Mouse (Mus musculus) neural tube, embryonic 14.5 days (tissue): ENCODE results near the gene Tmem132c. TPM values are rescaled to one million over a fixed set of nuclear protein-coding genes. Genes with fewer than 3 reads are reported as not detected.

Source experiments
- ATAC-seq: fragments of 200-750 bp; cut with Nextera tagmentation; 2 replicates; pipeline ENCODE4 v1.8.0; 2017; ENCODE audit warnings: low read depth, mild to moderate bottlenecking, moderate TSS enrichment, moderate library complexity
- H3K27ac ChIP-seq: fragments of 300-500 bp; sonication (generic); 2 replicates; pipeline ENCODE4 v1.5.1; 2014; ENCODE audit warnings: low read depth, mild to moderate bottlenecking, control low read depth, low read length, moderate library complexity, mixed read lengths
- H3K27me3 ChIP-seq: fragments of 300-500 bp; sonication (generic); 2 replicates; pipeline ENCODE4 v1.6.1; 2014; ENCODE audit warnings: low read length; ENCODE audit not compliant: control insufficient read depth, insufficient read depth
- H3K36me3 ChIP-seq: fragments of 300-500 bp; sonication (generic); 2 replicates; pipeline ENCODE4 v1.6.1; 2014; ENCODE audit warnings: low read length, mixed read lengths; ENCODE audit not compliant: control insufficient read depth, insufficient read depth
- H3K4me1 ChIP-seq: fragments of 300-500 bp; sonication (generic); 2 replicates; pipeline ENCODE4 v1.6.1; 2014; ENCODE audit warnings: low read length; ENCODE audit not compliant: control insufficient read depth, insufficient read depth
- H3K4me2 ChIP-seq: fragments of 300-500 bp; sonication (generic); 2 replicates; pipeline ENCODE4 v1.6.1; 2014; ENCODE audit warnings: mild to moderate bottlenecking, low read depth, low read length, control low read depth
- H3K4me3 ChIP-seq: fragments of 300-500 bp; sonication (generic); 2 replicates; pipeline ENCODE4 v1.5.1; 2014; ENCODE audit warnings: low read depth, low read length, control low read depth, mixed read lengths
- H3K9ac ChIP-seq: fragments of 300-500 bp; sonication (generic); replicated peaks from 2 replicates; pipeline ENCODE4 v1.6.1; 2014; ENCODE audit warnings: low read depth, mild to moderate bottlenecking, control low read depth, low read length, mixed read lengths
- H3K9me3 ChIP-seq: fragments of 300-500 bp; sonication (generic); 2 replicates; pipeline ENCODE4 v1.6.1; 2016; ENCODE audit warnings: low read length; ENCODE audit not compliant: control insufficient read depth
- WGBS: fragments of 180-500 bp; shearing (Covaris S2); extraction: QIAGEN DNeasy Blood & Tissue Kit; methylation state at CpG from one replicate; pipeline ENCODE4 v1.1.7; 2014; 5-methylcytosine and 5-hydroxymethylcytosine counted together
- polyA plus RNA-seq: library from polyadenylated mRNA; unstranded; fragments of >200 nt; fragmentation: Nextera tagmentation; extraction: Ambion mirVana; gene quantifications from 2 replicates; pipeline ENCODE4 v1.2.1, GENCODE M21; 2014

The Tmem132c gene
- polyA plus RNA-seq, 1 experiment from 2014 or later = 9.4 TPM

DNA sequence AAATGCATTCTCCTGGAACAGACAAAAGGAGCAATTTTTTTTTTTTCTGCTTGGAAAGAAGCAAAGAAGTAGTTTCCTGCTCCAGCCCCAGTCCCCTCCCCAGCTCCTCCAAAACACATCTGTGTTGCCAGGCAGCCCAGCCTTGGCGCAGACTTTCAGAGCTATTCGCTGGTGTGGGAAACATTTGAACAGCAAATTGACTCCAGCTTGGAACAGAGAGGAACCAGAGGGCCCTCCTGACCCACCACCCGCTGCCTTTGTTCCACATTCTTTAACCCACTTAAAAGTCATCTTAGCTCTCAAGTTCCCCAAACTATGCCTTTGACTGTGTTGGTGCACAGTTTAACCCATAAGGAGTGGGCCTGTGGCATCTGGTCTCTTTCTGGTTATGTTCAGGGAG is 128.9 kb downstream of the Tmem132c start:
- Histone ChIP-seq H3K9me3 (0 out of 2 replicates have a peak, but pooled peaks cover 3% of the 10 kb centered on the region), H3K9ac (no peak overlapping the region), H3K4me2 (no peak overlapping the region), H3K4me1 (no peaks in the 10 kb centered on the region), H3K27ac (no peak overlapping the region), H3K27me3 (no peaks in the 10 kb centered on the region), H3K36me3 (no peaks in the 10 kb centered on the region), H3K4me3 (no peak overlapping the region)
- WGBS = 11% methylated on average over 3 of the region's 3 CpGs
- ATAC-seq = peak; percentile 61; the same call in 1 of the 2 replicates

DNA sequence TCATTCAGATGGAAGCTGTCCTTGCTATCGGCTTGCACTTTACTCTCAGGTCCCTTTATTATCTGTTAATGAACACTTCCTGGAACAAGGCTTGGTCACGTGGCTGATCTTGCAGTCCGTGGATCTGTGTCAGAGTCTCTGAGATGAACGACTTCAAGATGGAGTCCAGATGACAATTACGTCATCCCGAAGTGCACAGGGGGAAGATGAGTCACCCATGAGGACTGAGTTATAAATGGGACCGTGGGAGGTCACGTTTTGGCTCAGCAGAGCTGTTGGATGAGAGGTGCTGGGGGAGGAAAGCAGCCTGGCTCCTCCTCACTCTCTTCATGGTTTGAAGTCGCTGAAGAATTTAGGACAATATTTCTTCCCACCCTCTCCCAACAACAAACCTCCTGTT is 132.6 kb downstream of the Tmem132c start:
- H3K27me3 ChIP-seq = no peaks in the 10 kb centered on the region
- no peaks in the 10 kb centered on the region for H3K36me3 ChIP-seq
- H3K27ac ChIP-seq = no peak overlapping the region
- no peak overlapping the region for H3K4me3 ChIP-seq
- no peak overlapping the region for H3K4me2 ChIP-seq
- no peaks in the 10 kb centered on the region for H3K9me3 ChIP-seq
- H3K4me1 ChIP-seq = no peaks in the 10 kb centered on the region
- WGBS = 78% methylated on average over 9 of the region's 9 CpGs
- no peak for ATAC-seq
- no peak overlapping the region for H3K9ac ChIP-seq

DNA sequence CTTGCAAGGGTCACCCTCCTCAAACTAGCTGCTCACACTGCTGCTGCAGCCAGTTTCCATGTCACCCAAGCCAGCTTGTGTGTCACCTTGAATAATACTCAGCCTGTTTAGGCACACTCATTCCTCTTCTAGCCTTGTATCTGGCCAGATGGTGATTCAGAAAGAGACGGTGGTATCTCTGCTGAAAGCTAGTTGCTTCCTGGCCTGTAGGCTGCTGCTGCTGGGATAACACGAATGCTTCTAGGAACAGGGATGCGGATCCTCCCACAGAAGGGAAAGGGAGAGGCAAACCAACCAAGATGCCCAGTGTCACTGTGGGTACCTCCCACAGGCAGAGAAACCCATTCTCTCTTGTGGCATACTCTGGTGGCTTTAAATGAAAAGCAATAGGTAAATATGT is 134.0 kb downstream of the Tmem132c start:
- H3K9me3 ChIP-seq = no peaks in the 10 kb centered on the region

GRCm38 (mm10) chr5:127378521-127378920 is 136.9 kb downstream of the Tmem132c start:
- Histone ChIP-seq H3K4me1 (peaks cover 3% of the 10 kb centered on the region; the same call in 1 of the 2 replicates), H3K9ac (no peak overlapping the region), H3K4me2 (no peak overlapping the region), H3K9me3 (no peaks in the 10 kb centered on the region), H3K36me3 (no peaks in the 10 kb centered on the region), H3K4me3 (no peak overlapping the region), H3K27ac (no peak overlapping the region), H3K27me3 (no peaks in the 10 kb centered on the region)
- 53% methylated on average over 5 of the region's 5 CpGs for WGBS
- ATAC-seq = no peak

More for the DNA sequence above, 134.0 kb downstream of the Tmem132c start:
- no peak overlapping the region for H3K4me3 ChIP-seq
- H3K36me3 ChIP-seq = no peaks in the 10 kb centered on the region
- H3K27ac ChIP-seq = no peak overlapping the region
- 89% methylated on average over 3 of the region's 3 CpGs for WGBS
- H3K9ac ChIP-seq = no peak overlapping the region
- ATAC-seq = no peak
- H3K4me1 ChIP-seq = no peaks in the 10 kb centered on the region
- no peak overlapping the region for H3K4me2 ChIP-seq
- no peaks in the 10 kb centered on the region for H3K27me3 ChIP-seq

GRCm38 (mm10) chr5:127379351-127379750 is 137.7 kb downstream of the Tmem132c start:
- Histone ChIP-seq H3K4me3 (no peak overlapping the region), H3K9me3 (no peaks in the 10 kb centered on the region), H3K9ac (no peak overlapping the region), H3K4me1 (peaks cover 3% of the 10 kb centered on the region; the same call in 1 of the 2 replicates), H3K27ac (no peak overlapping the region), H3K4me2 (no peak overlapping the region), H3K36me3 (no peaks in the 10 kb centered on the region), H3K27me3 (no peaks in the 10 kb centered on the region)
- no peak for ATAC-seq
- 78% methylated on average over 2 of the region's 2 CpGs for WGBS

DNA sequence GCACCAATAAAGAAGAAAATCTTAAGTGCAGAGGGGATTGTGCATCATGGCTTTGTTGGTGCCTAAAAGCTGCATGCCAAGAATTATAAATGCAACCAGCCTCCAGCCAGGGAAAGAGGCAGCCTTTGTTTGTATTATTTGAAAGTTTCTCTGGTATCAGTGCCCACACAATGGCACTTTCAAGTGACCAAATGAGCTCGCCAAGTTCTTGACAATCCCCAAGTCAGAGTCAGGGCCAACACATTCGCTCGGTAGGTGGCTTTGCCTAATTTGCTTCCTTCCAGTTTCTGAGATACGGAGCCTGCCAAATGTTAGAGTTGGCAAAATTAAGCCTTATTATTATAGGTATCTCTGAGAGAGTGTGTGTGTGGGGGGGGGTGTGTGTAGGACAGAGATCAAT is 139.6 kb downstream of the Tmem132c start:
- 57% methylated on average over 4 of the region's 4 CpGs for WGBS
- Histone ChIP-seq H3K9me3 (no peaks in the 10 kb centered on the region), H3K36me3 (no peaks in the 10 kb centered on the region), H3K4me1 (peaks cover 3% of the 10 kb centered on the region; the same call in 1 of the 2 replicates), H3K27ac (no peak overlapping the region), H3K27me3 (no peaks in the 10 kb centered on the region), H3K4me2 (no peak overlapping the region), H3K9ac (no peak overlapping the region), H3K4me3 (no peak overlapping the region)
- no peak for ATAC-seq

DNA sequence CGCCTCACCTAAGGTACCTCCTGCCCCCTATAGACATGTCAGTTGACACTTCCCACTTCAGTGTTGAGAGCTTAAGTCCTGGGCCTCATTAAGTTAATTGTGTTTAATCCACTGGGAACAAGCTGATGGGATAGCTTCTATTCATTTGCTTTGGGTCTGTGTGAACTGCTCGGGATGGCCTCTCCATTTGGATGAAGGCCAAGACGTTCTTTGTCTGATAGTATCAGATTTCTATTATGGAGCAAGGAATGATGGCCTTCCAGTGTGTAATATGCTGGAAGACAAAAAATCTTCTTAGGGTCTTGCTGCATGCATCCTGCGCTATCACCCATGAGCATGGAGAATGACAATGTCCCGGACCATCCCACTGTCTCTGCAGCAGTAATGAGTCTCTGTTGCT is 141.0 kb downstream of the Tmem132c start:
- 55% methylated on average over 5 of the region's 5 CpGs for WGBS
- no peak for ATAC-seq
- H3K4me1 ChIP-seq = peaks cover 3% of the 10 kb centered on the region; the same call in 1 of the 2 replicates
- no peaks in the 10 kb centered on the region for H3K36me3 ChIP-seq
- H3K27ac ChIP-seq = no peak overlapping the region
- no peak overlapping the region for H3K4me3 ChIP-seq
- no peaks in the 10 kb centered on the region for H3K9me3 ChIP-seq
- no peak overlapping the region for H3K4me2 ChIP-seq
- H3K9ac ChIP-seq = no peak overlapping the region
- no peaks in the 10 kb centered on the region for H3K27me3 ChIP-seq

GRCm38 (mm10) chr5:127391187-127391586 is 149.6 kb downstream of the Tmem132c start:
- H3K36me3 ChIP-seq = no peaks in the 10 kb centered on the region
- no peak overlapping the region for H3K4me2 ChIP-seq
- no peaks in the 10 kb centered on the region for H3K9me3 ChIP-seq
- H3K4me1 ChIP-seq = no peaks in the 10 kb centered on the region
- no peak overlapping the region for H3K27ac ChIP-seq
- H3K9ac ChIP-seq = no peak overlapping the region
- no peak for ATAC-seq
- no peaks in the 10 kb centered on the region for H3K27me3 ChIP-seq
- 96% methylated on average over 5 of the region's 5 CpGs for WGBS
- H3K4me3 ChIP-seq = no peak overlapping the region

- Histone ChIP-seq H3K27ac (no peak overlapping the region), H3K4me3 (no peak overlapping the region), H3K27me3 (no peaks in the 10 kb centered on the region), H3K4me2 (no peak overlapping the region), H3K4me1 (0 out of 2 replicates have a peak, but pooled peaks cover 3% of the 10 kb centered on the region), H3K9ac (no peak overlapping the region), H3K36me3 (no peaks in the 10 kb centered on the region), H3K9me3 (no peaks in the 10 kb centered on the region)
- 89% methylated on average over 9 of the region's 9 CpGs for WGBS
- ATAC-seq = no peak
Measured at GRCm38 (mm10) chr5:127396889-127397288, 155.3 kb downstream of the Tmem132c start.
